Mouse (Mus musculus): Measurements from ENCODE around the gene Nfic. TPM values are rescaled to one million over a fixed set of nuclear protein-coding genes. Genes with fewer than 3 reads are reported as not detected.

Nfic gene
- polyA plus RNA-seq, 1 experiment from 2014 or later = 29.2 TPM

DNA sequence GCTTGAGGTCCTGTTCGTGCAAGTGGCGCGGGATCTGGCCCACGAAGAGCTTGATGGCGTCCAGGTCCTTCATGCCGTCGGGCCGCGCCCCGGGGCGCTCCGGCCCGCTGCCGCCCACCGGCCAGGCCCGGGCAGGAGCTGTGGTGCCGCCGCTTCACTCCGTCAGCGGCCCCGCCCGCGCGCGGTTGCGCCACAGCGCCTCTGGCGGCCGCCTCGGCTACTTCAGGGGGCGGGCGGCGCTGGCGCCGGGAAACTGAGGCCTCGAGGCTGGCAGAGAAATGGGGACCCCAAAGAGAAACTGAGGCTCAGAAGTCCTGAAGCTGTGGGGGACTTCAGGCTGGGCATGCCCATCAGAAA lies 27.1 kb upstream of the Nfic start, which contains the start of gene Celf5:
TSS of gene Celf5 (minus strand) at position 177 of the 357 bp plus-strand sequence.
- peaks cover 29% of the 10 kb centered on the region for H3K27me3 ChIP-seq (replicated peaks; ENCODE audit: control insufficient read depth, insufficient read depth, low read length)

DNA sequence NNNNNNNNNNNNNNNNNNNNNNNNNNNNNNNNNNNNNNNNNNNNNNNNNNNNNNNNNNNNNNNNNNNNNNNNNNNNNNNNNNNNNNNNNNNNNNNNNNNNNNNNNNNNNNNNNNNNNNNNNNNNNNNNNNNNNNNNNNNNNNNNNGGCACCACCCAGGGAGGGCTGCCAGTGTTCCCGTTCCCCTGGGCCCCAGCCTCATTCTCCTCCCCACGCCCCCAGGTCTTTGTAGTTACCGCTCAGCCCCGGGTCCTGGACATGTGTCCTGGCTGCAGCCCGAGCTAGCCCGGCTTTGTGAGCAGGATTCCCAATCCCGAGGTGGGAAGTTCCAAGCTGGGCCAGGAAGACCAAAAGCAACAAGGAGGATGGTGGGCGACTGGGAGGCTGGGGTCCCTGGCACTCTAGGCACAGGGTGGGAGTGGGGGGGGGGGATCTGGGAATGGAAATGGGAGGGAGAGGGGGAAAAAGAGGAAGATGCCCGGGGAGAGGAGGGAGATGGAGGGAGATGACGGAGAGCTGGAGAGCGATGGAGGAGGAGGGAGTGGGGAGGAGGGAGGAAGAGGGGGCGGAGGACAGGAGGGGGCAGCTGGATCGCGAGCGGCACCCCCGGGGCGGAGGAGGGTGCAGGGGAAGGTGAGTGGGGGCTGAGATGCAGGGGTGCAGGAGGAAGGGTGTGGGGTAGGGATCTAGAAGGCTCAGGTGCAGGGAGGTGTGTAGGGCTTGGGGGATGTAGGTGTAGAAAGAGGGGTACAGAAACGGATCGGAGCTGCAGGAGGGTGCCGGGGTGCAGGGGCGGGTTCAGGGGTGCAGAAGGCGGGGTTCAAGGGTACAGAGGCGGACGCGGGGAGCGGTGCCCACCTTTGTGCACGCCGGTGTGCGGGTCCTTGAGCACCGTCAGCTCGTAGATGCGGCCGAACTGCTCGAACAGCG lies 26.4 kb upstream of the Nfic start:
- peaks cover 10% of the 10 kb centered on the region for H3K36me3 ChIP-seq (ENCODE audit: control insufficient read depth, insufficient read depth)
- 4% methylated on average over 34 of the region's 35 CpGs for WGBS
- no peaks in the 10 kb centered on the region for H3K4me1 ChIP-seq (replicated peaks; ENCODE audit: control insufficient read depth, insufficient read depth, low read length)
- H3K9ac ChIP-seq (ENCODE audit: low read depth, low read length) = peak overlapping the region; percentile 40
- H3K27me3 ChIP-seq (replicated peaks; ENCODE audit: control insufficient read depth, insufficient read depth, low read length) = peaks cover 36% of the 10 kb centered on the region
- H3K4me3 ChIP-seq (ENCODE audit: low read depth, low read length) = peak overlapping the region; percentile 41
- no peak overlapping the region for H3K27ac ChIP-seq (ENCODE audit: low read depth, low read length)
- H3K4me2 ChIP-seq (replicated peaks; ENCODE audit: low read depth) = peak overlapping the region; percentile 81
- H3K9me3 ChIP-seq (ENCODE audit: control insufficient read depth) = no peaks in the 10 kb centered on the region
- ATAC-seq = 0 out of 2 replicates have a peak, but pooled peaks have one; percentile 5
- no peak for TF ChIP-seq CTCF (IDR thresholded peaks at IDR 0.05; ENCODE audit: low read depth)

More for the DNA sequence above, 27.1 kb upstream of the Nfic start, which contains the start of gene Celf5:
- Histone ChIP-seq H3K36me3 (ENCODE audit: control insufficient read depth, insufficient read depth) (peaks cover 17% of the 10 kb centered on the region), H3K4me2 (replicated peaks; ENCODE audit: low read depth) (peak within 1 kb of the TSS; percentile 81), H3K9me3 (ENCODE audit: control insufficient read depth) (no peaks in the 10 kb centered on the region), H3K4me1 (replicated peaks; ENCODE audit: control insufficient read depth, insufficient read depth, low read length) (no peaks in the 10 kb centered on the region), H3K4me3 (ENCODE audit: low read depth, low read length) (peak within 1 kb of the TSS; percentile 41), H3K9ac (ENCODE audit: low read depth, low read length) (peak within 1 kb of the TSS; percentile 40), H3K27ac (ENCODE audit: low read depth, low read length) (no peak within 1 kb of the TSS)
- peak; percentile 32; the same call in 1 of the 2 replicates for ATAC-seq
- peak; percentile 80 for TF ChIP-seq CTCF (IDR thresholded peaks at IDR 0.05; ENCODE audit: low read depth)
- WGBS = under 1% methylated on average over 36 of the region's 36 CpGs

DNA sequence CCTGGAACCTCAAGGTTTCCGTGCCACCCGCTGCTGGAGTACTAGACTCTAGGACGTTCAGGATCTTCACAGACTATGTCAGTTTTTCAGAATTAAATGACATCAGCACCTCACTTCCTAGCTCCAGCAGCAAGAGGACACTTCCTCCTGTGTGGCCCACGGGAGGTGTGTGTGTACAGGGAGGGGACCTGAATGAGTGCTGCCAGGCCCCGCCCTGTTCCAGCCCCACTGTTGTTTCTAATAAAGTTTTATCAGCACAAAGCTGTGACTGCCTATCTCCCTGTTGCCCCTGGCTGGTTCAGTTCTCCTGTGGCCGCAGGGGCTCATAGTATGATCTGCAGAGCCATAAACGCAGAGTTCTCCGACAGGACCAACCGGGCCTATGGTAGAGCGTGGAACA lies 19.0 kb upstream of the Nfic start:
- H3K9me3 ChIP-seq (ENCODE audit: control insufficient read depth) = no peaks in the 10 kb centered on the region
- peaks cover 54% of the 10 kb centered on the region for H3K27me3 ChIP-seq (replicated peaks; ENCODE audit: control insufficient read depth, insufficient read depth, low read length)
- H3K36me3 ChIP-seq (ENCODE audit: control insufficient read depth, insufficient read depth) = no peaks in the 10 kb centered on the region
- H3K4me3 ChIP-seq (ENCODE audit: low read depth, low read length) = no peak overlapping the region
- no peak overlapping the region for H3K9ac ChIP-seq (ENCODE audit: low read depth, low read length)
- no peak overlapping the region for H3K4me2 ChIP-seq (replicated peaks; ENCODE audit: low read depth)
- ATAC-seq = no peak
- WGBS = 73% methylated on average over 10 of the region's 10 CpGs
- no peaks in the 10 kb centered on the region for H3K4me1 ChIP-seq (replicated peaks; ENCODE audit: control insufficient read depth, insufficient read depth, low read length)
- no peak overlapping the region for H3K27ac ChIP-seq (ENCODE audit: low read depth, low read length)
- TF ChIP-seq CTCF (IDR thresholded peaks at IDR 0.05; ENCODE audit: low read depth) = no peak

DNA sequence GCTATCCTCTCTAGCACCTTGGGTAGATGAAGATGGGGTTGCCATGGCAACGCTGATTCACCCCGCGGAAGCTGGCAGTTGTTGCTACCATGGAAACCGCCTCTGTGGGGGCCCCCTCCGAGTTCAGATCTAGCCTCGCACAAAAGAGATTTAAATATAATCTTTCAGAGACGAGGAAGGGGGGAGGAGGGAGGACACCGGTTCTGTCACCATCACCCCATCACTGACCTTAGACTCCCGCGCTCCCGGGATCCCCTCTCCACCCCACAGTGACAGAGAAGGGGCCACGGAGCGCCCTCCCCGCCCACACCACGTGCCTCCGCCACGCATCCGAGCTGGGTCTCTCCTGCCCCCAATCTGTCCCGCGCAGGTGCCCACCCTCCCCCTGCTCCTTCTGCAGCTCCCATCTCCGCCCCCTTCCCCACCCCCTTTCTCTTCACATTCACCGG lies 17.6 kb upstream of the Nfic start:
- H3K27me3 ChIP-seq (replicated peaks; ENCODE audit: control insufficient read depth, insufficient read depth, low read length) = peaks cover 51% of the 10 kb centered on the region
- 3% methylated on average over 21 of the region's 22 CpGs for WGBS

DNA sequence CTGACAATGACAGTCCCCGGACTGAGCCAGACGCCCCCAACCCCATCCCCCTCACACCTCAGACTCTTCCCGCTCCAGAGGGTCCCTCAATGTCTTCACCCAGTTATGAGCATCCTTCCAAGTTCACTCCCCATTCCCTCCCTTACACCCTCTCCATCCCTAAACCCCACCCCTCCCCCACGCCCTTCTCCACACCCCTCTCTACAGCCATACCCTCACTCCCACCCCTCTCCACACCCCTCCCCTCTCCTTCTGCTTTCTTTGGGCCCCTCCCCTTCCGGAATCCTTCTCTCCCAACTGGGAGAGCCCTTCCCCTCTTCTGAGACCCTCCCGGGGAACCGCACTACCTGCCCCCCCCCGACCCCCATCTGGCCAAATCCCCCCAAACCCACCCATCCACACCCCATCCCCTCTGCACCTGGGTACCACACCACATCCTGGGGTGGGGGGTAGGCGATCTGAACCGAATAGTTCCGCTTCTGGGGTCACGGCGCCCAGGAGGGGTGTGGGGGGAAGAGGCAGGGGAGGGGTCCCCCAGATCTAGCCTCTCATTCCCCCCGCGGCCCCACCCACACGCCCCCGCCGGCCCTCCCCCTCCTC lies 17.1 kb upstream of the Nfic start:
- no peak overlapping the region for H3K27ac ChIP-seq (ENCODE audit: low read depth, low read length)
- no peaks in the 10 kb centered on the region for H3K36me3 ChIP-seq (ENCODE audit: control insufficient read depth, insufficient read depth)
- no peak overlapping the region for H3K4me2 ChIP-seq (replicated peaks; ENCODE audit: low read depth)
- WGBS = 12% methylated on average over 18 of the region's 18 CpGs
- ATAC-seq = no peak
- no peaks in the 10 kb centered on the region for H3K4me1 ChIP-seq (replicated peaks; ENCODE audit: control insufficient read depth, insufficient read depth, low read length)
- H3K27me3 ChIP-seq (replicated peaks; ENCODE audit: control insufficient read depth, insufficient read depth, low read length) = peaks cover 46% of the 10 kb centered on the region
- no peak for TF ChIP-seq CTCF (IDR thresholded peaks at IDR 0.05; ENCODE audit: low read depth)
- H3K9ac ChIP-seq (ENCODE audit: low read depth, low read length) = no peak overlapping the region
- no peaks in the 10 kb centered on the region for H3K9me3 ChIP-seq (ENCODE audit: control insufficient read depth)
- H3K4me3 ChIP-seq (ENCODE audit: low read depth, low read length) = no peak overlapping the region

More for the DNA sequence above, 17.6 kb upstream of the Nfic start:
- Histone ChIP-seq H3K27ac (ENCODE audit: low read depth, low read length) (no peak overlapping the region), H3K9ac (ENCODE audit: low read depth, low read length) (no peak overlapping the region), H3K4me2 (replicated peaks; ENCODE audit: low read depth) (no peak overlapping the region), H3K4me1 (replicated peaks; ENCODE audit: control insufficient read depth, insufficient read depth, low read length) (no peaks in the 10 kb centered on the region), H3K36me3 (ENCODE audit: control insufficient read depth, insufficient read depth) (no peaks in the 10 kb centered on the region), H3K9me3 (ENCODE audit: control insufficient read depth) (no peaks in the 10 kb centered on the region), H3K4me3 (ENCODE audit: low read depth, low read length) (no peak overlapping the region)
- no peak for TF ChIP-seq CTCF (IDR thresholded peaks at IDR 0.05; ENCODE audit: low read depth)
- no peak for ATAC-seq

DNA sequence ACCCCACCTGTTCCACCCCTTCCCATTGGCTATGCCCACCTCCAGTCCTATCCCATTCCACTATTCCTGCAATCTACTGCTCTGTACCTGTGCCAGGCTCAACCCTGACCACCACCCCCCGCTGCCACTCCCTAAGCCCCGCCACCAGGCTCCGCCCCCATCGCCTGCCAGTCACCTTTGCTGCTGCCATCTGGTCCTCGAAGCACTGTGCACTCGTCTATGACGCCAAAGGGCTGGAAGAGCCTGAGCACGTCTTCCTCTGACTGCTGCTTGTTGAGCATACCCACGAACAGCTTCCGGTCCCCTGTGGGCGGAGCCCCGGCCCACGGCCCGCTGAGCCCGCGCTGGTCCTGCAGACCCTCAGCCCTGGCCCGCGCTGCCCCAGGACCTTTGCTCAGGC lies 15.0 kb upstream of the Nfic start:
- no peaks in the 10 kb centered on the region for H3K9me3 ChIP-seq (ENCODE audit: control insufficient read depth)
- H3K27me3 ChIP-seq (replicated peaks; ENCODE audit: control insufficient read depth, insufficient read depth, low read length) = peaks cover 35% of the 10 kb centered on the region
- TF ChIP-seq CTCF (IDR thresholded peaks at IDR 0.05; ENCODE audit: low read depth) = no peak
- H3K4me1 ChIP-seq (replicated peaks; ENCODE audit: control insufficient read depth, insufficient read depth, low read length) = no peaks in the 10 kb centered on the region
- H3K4me2 ChIP-seq (replicated peaks; ENCODE audit: low read depth) = no peak overlapping the region
- no peak overlapping the region for H3K4me3 ChIP-seq (ENCODE audit: low read depth, low read length)
- H3K27ac ChIP-seq (ENCODE audit: low read depth, low read length) = no peak overlapping the region
- H3K9ac ChIP-seq (ENCODE audit: low read depth, low read length) = no peak overlapping the region
- WGBS = 41% methylated on average over 18 of the region's 18 CpGs
- no peaks in the 10 kb centered on the region for H3K36me3 ChIP-seq (ENCODE audit: control insufficient read depth, insufficient read depth)
- no peak for ATAC-seq
